Mouse (Mus musculus) heart, adult 2 months (tissue): Measurements from ENCODE around the gene Cerkl.

Source experiments
- CTCF ChIP-seq: fragments of 200-600 bp; IDR thresholded peaks from 2 replicates; pipeline ENCODE4 v1.8.1; 2022; ENCODE audit warnings: antibody characterized with exemption, mild to moderate bottlenecking, moderate library complexity
- EP300 ChIP-seq: fragments of 200-500 bp; IDR thresholded peaks from 2 replicates; pipeline ENCODE4 v1.6.1; 2011; ENCODE audit warnings: low read depth, low read length, control low read depth; ENCODE audit not compliant: insufficient read depth
- POLR2A ChIP-seq: fragments of 200-500 bp; IDR thresholded peaks from 2 replicates; pipeline ENCODE4 v1.6.1; 2011; ENCODE audit warnings: mild to moderate bottlenecking, low read depth, low read length, control low read depth; ENCODE audit not compliant: insufficient read depth

DNA sequence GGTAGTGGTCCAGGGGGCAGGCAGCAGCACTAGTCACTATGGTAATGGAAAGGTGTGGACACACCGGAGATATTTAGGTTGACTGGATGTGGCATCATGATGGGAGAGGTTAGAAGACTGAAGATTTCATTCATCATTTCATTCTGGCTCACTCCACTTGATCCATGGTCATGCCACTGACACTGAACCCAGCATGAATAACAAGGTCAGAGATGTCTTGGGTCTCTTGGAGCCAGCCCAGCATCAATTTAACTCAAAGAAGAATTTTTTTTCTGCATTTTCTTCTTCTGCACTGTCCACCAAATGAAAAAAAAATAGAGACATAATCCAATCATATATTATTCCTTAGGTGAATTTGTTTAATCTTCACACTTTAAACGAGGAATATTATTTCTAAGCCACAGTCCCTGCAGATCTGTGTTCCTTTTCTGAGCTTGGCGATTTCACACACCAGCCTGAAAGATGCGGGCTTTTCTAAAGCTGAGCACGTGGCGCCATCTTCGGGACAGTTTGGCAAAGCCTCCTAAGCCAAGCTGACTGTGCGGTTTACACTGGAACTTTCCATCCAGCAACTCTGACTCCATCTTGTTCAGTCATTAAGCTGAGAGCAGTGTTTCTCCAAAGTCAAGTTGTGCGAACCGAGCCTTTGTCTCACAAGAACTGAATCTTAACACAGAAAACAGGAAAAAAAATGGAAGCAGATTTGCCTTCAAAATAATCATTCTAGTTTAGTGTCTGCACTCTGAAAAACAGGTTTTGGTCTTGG lies 42.6 kb upstream of the Cerkl start:
- TF ChIP-seq CTCF (peak; percentile 79), EP300 (0 out of 2 replicates have a peak, but pooled peaks have one; percentile 45), POLR2A (no peak)
